Mouse (Mus musculus) bone marrow, adult 2 months (tissue): Measurements from ENCODE around the gene Alpi. TPM values are rescaled to one million over a fixed set of nuclear protein-coding genes. Genes with fewer than 3 reads are reported as not detected.

Source experiments
- H3K27ac ChIP-seq: fragments of 200-500 bp; 2 replicates; pipeline ENCODE4 v1.5.1; 2012; ENCODE audit warnings: low read depth, mild to moderate bottlenecking, control low read depth, inconsistent platforms, low read length; ENCODE audit not compliant: control insufficient read depth, poor library complexity, insufficient read depth
- H3K4me1 ChIP-seq: fragments of 200-500 bp; 2 replicates; pipeline ENCODE4 v1.6.1; 2011; ENCODE audit warnings: low read length; ENCODE audit not compliant: control insufficient read depth, insufficient read depth
- H3K4me3 ChIP-seq: fragments of 200-500 bp; replicated peaks from 2 replicates; pipeline ENCODE3; 2011; ENCODE audit warnings: mild to moderate bottlenecking, low read depth, low read length, control low read depth; ENCODE audit not compliant: control insufficient read depth
- CTCF ChIP-seq: fragments of 200-500 bp; IDR thresholded peaks from 2 replicates; pipeline ENCODE4 v1.5.1; 2011; ENCODE audit warnings: low read length, control low read depth; ENCODE audit not compliant: control insufficient read depth, insufficient read depth
- POLR2A ChIP-seq: fragments of 200-500 bp; IDR thresholded peaks from 2 replicates; pipeline ENCODE4 v1.6.1; 2011; ENCODE audit warnings: low read depth, mild to moderate bottlenecking, control low read depth, low read length, borderline replicate concordance; ENCODE audit not compliant: control insufficient read depth
- WGBS: fragments of 180-500 bp; shearing (Covaris S2); methylation state at CpG from one replicate; pipeline ENCODE4 v1.1.7; 2018; 5-methylcytosine and 5-hydroxymethylcytosine counted together
- polyA plus RNA-seq: library from polyadenylated mRNA; stranded (reverse); fragments of >200 nt; gene quantifications from 2 replicates; pipeline ENCODE4 v1.2.4, GENCODE M21; 2011; ENCODE audit warnings: low replicate concordance; ENCODE audit not compliant: missing spikeins, insufficient read depth, insufficient read length

Gene Alpi
- polyA plus RNA-seq, 1 experiment, result not detected

- 77% methylated on average over 1 of the region's 1 CpGs for WGBS
- Histone ChIP-seq H3K27ac (no peak overlapping the region), H3K4me1 (no peaks in the 10 kb centered on the region), H3K4me3 (no peak overlapping the region)
- no peak for TF ChIP-seq POLR2A
- TF ChIP-seq CTCF, result no peak
Observed at GRCm38 (mm10) chr1:87114784-87115183, 13.4 kb upstream of the Alpi start.

GRCm38 (mm10) chr1:87111719-87112354, 10.4 kb upstream of the Alpi start:
- WGBS, result 30% methylated on average over 9 of the region's 9 CpGs
- no peaks in the 10 kb centered on the region for H3K4me1 ChIP-seq
- no peak overlapping the region for H3K4me3 ChIP-seq
- TF ChIP-seq POLR2A (no peak), CTCF (peak; percentile 28; the same call in 1 of the 2 replicates)
- no peak overlapping the region for H3K27ac ChIP-seq

- TF ChIP-seq CTCF (no peak), POLR2A (no peak)
- Histone ChIP-seq H3K4me3 (no peak overlapping the region), H3K27ac (no peak overlapping the region), H3K4me1 (no peaks in the 10 kb centered on the region)
- WGBS, result 80% methylated on average over 4 of the region's 4 CpGs
Observed at GRCm38 (mm10) chr1:87108564-87108963, 7.2 kb upstream of the Alpi start.

- no peak overlapping the region for H3K27ac ChIP-seq
- 66% methylated on average over 8 of the region's 8 CpGs for WGBS
- TF ChIP-seq POLR2A, result no peak
- no peak for TF ChIP-seq CTCF
- H3K4me1 ChIP-seq, result no peaks in the 10 kb centered on the region
- H3K4me3 ChIP-seq, result no peak overlapping the region
Observed at GRCm38 (mm10) chr1:87106536-87106935, 5.1 kb upstream of the Alpi start.

- WGBS, result 57% methylated on average over 1 of the region's 1 CpGs
- TF ChIP-seq CTCF, result no peak
- no peak for TF ChIP-seq POLR2A
- H3K27ac ChIP-seq, result no peak overlapping the region
- H3K4me3 ChIP-seq, result no peak overlapping the region
- H3K4me1 ChIP-seq, result no peaks in the 10 kb centered on the region
Observed at GRCm38 (mm10) chr1:87103936-87104335, 2.5 kb upstream of the Alpi start.

GRCm38 (mm10) chr1:87102114-87102513, 708 bp upstream of the Alpi start:
- WGBS, result 68% methylated on average over 3 of the region's 3 CpGs
- no peak for TF ChIP-seq POLR2A
- TF ChIP-seq CTCF, result no peak
- no peak overlapping the region for H3K4me3 ChIP-seq

GRCm38 (mm10) chr1:87098358-87098975, 2.9 kb downstream of the Alpi start:
- WGBS, result 15% methylated on average over 30 of the region's 30 CpGs
- no peak overlapping the region for H3K4me3 ChIP-seq
- no peaks in the 10 kb centered on the region for H3K4me1 ChIP-seq
- no peak overlapping the region for H3K27ac ChIP-seq
- TF ChIP-seq CTCF, result peak; percentile 56
- TF ChIP-seq POLR2A, result no peak

More at GRCm38 (mm10) chr1:87102114-87102513, 708 bp upstream of the Alpi start:
- Histone ChIP-seq H3K4me1 (no peaks in the 10 kb centered on the region), H3K27ac (no peak overlapping the region)

- TF ChIP-seq POLR2A, result no peak
- no peak for TF ChIP-seq CTCF
- 70% methylated on average over 8 of the region's 8 CpGs for WGBS
- Histone ChIP-seq H3K4me1 (no peaks in the 10 kb centered on the region), H3K27ac (no peak overlapping the region), H3K4me3 (no peak overlapping the region)
Observed at GRCm38 (mm10) chr1:87095642-87096041, 5.8 kb downstream of the Alpi start.
